Mouse (Mus musculus) testis, postnatal 10 days (tissue): ENCODE data around the gene Zfp827.

ENCODE experiments used
- DNase-seq: peaks from one replicate; pipeline ENCODE4 v3.0.0; 2021; ENCODE audit warnings: low spot score

The Zfp827 gene

DNA sequence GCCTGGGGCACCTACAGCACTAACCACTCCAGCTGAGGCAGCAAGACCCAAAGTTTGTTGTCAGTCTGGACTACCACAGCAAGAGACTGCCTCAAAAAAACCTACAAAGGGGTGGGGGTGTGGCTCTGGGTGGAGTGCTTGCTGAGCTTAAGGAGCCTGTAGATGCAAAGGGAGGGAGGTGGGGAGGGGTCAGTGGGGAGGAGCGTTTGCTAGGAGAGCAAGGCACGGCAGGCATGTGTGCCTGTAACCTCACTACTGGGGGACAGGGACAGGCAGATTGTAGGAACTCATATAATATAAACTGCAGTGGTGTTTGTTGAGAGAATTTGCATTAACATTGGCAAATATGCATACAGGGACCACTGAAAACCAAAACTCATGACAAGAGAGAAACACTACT lies 130.1 kb downstream of the Zfp827 start:
- DNase-seq, result no peak

DNA sequence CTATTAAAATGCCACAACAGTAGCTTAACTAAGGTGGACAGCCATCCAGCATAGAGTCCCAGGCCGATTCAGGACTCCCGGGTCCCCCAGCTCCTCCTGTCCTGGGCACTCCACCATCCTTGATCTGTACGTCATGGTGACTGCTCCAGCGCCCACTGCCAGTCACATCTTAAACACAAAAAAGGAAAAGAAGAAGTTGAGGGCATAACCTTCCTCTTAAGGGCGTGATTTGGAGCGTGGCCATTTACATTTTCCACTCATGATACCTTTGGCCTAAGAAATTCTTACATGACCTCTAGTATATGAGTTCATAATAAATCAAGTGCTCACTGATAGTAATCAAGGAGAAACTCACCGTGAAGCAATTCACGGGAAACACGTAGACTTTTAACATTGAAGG lies 131.2 kb downstream of the Zfp827 start:
- DNase-seq, result no peak

DNA sequence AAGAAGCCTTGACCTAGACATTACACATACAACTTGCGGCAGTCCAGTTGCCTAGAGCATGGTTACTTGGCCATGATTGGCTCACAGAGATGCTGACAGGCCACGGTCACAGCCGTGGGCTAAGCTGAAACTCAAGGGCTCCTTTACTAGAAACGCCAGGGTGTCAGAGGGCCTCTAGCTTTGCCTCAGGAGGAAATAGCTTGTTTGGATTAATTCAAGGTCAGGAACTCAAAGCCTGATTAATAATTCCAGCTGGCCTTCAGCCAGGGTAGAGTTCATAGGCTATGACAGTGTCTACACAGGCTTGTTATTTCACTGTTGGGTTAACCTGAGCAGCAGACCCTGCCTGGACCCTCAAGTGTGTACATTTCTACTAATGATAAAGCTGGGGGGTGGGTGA lies 132.1 kb downstream of the Zfp827 start:
- DNase-seq, result no peak

DNA sequence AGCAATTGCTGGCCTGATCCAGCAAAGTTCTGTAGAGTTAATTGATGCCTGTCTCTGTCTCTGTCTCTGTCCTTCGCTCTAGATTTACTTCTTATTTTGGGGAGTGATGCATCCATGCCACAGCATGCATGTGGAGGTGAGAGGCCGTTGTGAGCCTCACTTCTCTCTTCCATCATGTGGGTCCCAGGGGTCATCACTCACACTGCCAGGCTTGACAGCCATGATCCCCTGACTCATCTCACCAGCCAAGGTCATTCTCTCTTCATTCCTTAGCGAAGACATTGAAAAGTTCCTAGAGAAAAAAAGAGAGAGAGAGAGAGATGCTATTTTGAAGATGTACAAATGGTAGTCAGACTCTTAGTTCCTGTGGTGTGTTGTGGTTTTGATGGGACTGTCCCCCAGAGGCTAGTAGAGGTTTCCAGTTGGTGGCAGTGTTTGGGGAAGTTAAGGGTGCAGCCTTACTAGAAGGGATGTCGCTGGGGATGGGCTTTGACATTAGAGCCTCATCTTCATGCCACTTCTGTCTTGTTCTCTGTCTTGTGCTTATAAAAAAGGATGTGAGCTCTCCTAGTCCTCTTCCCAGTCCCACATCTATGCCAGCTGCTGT lies 133.0 kb downstream of the Zfp827 start:
- DNase-seq, result no peak

DNA sequence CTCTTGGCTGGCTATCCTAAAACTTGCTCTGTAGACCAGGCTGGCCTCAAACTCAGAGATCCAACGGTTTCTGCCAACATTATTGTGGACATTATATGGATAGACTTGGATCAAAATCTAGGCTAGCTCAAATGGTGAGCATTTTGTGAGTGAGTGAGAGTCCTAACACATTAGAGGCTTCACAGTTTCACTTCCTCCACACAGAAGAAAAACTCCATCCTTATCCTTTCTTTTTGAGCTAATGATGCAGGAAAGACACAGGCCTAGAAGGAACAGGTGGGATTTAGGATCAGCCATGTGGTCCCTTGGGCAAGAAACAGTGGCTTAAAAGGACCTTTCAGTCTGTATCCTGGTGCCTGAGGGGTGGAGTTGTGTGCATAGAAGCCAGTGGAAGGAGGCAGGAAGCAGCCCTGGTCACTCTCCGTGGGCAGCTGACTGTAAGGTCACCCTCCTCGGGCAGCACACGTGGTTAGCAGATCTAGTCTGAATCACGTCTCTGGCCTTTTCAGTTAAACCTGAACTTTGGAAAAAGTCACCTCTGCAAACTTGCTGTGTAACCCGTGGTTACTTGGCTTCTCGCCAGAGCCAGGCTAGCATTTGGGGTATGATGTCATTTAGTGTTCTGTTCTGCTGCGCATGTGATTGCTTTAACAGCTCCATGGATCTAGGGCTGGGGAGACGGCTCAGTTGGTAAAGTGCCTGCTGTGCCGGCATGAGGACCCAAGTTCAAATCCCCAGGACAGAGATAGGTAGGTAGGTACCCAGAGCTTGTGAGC lies 134.5 kb downstream of the Zfp827 start:
- DNase-seq, result peak; percentile 75

DNA sequence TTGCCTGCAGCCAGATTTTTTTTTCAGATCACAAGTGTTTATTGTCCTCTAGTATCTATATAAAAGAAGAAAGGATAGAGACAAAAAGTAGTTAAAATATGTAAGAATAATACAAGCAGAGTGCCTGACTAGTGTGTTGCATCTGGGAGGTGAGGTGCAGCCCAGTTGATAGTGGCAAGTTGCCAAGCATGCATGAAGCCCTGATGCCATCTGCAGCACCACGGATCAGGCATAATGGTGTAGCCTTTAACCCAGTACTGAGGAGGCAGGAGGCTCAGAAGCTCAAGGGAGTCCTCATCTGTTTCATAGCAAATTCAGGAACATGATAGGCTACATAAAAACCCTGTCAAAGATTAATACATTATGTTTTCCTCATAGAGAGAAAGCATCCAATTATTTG lies 136.1 kb downstream of the Zfp827 start:
- DNase-seq, result no peak

DNA sequence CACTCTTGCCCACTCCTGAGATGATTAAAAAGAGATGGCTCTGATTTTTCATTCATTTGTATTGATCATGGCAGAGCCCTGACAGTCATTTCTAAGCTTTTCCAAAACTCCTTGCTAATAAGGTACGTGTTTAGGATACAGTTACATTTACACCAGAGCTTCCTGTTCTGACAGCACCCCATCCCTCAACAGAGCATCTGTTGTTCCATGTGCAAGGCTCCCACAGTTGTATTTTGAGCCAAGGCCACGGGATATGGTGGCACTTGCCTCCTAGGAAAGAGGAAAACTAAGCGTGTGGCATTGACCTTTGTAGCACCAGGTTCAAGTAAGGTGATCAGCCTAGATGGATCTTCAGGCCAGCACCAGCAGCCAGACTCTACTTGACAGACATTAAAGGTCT lies 137.0 kb downstream of the Zfp827 start:
- DNase-seq, result no peak

DNA sequence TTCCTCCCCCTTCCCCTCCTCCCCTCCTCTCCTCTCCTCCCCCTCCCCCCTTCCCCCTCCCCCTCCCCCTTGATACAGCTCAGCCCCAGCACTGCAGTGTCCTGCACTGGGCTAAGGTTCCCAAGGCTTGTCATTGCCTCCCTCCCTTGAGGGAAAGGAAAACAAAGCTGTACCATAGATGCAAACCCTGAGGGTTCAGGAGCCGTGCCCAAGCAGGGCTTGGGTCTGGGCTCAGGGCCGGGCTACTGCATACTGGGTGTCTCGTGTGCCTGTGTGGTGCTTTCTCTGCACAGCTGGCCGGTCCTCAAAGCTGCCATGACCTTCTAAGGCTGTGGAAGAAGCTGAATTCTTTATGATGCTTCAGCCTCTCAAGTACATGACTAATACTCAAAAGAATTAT lies 145.4 kb downstream of the Zfp827 start:
- DNase-seq, result no peak

DNA sequence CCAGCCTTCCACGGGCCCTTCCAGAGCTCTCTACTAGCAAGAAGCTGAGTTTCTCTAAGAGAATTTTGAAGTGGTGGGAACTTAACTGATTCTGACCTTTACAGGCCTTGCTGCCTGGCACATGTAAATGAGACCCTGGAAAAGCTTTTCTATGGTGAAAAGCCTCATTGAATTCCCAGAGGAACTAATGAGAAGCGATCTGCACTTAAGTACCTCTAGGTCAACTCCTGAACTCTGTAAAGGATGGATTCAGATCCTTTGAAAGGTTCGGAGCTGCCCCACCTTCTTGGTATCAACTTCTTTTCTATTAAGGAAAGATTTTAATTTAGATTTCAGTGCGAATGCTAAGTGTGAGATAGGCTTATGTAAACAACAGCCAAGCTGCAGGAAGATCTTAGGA lies 147.8 kb downstream of the Zfp827 start:
- no peak for DNase-seq

DNA sequence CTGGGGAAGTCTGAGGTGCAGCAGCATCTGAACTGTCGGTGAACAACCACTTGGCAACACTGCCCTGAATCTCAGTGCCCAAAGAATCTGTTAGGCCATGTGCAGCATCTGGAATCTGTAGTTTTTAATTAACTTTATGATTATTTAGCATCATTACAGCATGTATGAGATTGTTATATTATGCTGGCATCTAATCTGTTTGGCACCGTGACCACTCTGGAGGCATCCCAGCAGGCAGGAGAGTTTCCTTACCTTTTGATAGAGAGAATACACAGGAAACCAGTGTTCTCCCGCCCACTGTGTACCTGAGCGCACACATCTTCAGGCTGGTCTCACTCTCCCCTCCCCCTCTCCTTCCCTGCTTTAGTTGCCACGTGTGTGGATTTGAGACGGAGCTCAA lies 151.4 kb downstream of the Zfp827 start:
- no peak for DNase-seq

DNA sequence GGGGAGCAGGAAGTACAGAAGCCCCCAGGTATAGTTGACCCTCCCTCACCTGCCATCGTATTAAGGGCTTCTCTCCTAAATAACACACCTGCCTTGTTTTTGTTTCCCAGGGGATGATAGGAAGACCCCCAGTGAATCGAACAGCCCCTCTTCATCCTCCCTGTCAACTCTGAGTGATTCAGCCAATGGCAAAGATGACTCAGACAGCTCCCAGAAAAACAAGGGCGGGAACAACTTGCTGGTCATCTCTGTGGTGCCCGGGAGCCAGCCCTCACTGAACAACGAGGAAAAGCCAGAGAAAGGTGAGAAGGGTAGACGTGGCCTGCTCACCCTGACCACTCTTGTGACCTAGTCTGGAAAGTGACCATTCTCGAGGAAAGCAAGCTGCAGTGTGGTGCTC lies 157.3 kb downstream of the Zfp827 start:
- DNase-seq, result no peak

DNA sequence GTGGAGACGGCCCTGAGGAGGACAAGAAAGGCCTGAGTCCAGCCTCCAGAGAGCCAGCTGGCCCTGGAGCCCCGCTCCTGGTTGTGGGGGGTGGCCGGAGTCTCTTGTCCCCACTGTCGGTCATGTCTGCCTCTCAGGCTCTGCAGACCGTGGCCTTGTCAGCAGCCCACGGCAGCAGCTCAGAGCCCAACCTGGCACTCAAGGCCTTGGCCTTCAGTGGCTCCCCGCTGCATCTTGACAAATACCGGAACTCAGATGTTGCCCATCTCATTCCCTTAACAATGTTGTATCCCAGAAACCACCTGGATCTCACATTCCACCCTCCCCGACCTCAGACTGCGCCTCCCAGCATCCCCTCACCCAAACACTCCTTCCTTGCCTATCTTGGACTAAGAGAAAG lies 161.8 kb downstream of the Zfp827 start:
- DNase-seq, result no peak

DNA sequence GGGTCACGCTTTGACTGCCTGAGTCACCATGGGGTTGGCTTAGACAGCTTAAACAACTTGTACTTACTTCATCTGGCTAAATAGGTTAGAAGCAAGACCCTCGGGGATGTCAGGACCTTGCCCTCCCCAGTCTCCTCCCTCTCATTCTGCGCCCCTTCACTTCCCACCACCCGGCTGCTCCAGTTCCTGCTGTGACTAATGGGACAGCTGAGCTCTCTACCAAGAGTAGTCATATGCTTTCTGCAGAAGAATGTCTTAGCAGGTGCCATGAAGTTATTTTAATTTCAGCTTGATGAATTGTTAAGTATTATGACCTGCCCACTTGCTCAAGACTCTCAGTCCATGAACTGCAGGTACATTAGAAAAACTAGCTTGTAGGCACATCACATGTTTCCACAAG lies 168.2 kb downstream of the Zfp827 start:
- DNase-seq, result no peak

DNA sequence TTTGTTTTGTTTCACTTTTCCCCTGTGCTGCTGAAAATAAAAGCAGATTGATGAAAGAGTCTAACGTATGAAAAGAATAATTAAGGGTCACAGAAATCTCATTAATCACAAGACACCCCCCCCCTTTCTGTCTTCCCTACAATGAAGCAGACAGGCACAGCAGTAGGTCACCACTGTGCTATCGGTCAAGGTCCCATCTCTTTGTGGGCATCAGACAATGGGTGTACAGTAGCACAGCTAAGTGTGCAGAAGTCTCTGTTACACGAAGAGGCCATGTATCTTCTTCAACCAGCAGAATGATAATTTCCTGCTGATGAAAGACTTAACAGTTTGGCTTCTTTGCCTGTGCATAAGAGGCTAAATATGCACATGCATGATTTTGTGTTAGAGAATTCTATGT lies 170.4 kb downstream of the Zfp827 start:
- DNase-seq, result no peak

DNA sequence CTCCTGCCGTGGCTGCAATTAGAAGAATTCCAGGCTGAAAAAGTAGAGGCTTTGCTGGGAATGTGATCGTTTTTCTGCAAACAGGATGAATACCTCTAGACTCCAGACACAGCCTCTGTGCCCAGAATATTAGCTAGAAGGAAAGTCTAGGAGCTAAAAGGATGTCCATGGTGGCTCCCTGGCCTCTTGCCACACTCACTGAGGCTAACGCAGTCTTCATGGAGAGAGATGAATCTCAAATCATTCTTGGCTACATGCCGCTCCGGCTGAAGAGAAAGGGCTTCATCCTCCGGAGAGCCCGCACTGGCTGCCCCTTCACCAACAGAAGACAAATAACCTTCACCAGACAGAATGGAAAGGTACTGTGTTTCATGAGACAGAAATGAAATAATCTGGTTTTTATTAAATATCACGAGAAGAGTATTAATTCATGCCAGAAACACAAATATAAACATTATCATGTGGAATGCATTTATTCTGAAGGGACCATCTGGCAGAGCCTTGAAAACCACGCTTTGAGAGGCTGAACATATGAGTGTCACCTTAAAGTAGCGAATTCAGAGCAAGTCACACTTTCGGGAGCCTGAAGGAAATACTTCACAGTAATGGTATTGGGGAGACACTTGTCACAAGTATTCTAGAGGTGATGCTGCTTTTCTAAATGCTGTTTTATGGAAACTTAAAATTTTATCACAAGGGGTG lies 173.4 kb downstream of the Zfp827 start:
- DNase-seq, result no peak

DNA sequence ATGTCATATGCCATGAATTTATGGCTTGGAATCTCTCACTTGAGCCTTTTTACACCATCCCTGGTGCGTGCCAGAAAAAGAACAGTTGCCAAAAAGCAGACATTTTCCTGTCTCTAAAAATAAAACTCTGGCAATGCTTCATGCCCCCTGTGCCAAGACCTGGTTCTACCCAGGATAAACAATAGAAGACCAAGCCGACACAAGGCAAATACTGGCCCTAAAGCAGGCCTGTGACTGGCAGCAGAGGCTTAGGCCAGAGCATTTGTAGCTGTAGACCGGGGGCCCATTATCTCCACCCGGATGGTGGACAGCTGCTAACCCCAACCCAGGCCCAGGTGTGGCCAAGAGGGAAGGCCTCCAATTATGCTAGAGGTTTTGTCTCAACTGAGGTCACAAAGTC lies 178.7 kb downstream of the Zfp827 start:
- DNase-seq, result no peak

DNA sequence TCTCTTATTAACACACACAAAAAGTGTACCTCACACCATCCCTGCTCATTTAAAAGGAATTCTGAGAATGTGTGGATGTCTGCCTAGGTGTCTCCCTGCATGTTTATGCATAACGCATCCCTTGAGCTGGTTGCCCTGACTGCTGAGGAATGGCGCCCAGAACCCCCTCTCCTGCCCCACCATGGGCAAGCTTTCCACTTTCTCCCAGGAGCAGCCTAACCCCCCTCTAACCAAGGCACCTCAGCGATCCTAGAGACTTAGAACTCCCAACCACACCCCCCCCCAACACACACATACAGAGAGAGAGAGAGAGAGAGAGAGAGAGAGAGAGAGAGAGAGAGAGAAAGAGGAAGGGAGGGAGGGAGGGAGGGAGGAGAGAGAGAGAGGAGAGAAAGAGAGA lies 179.9 kb downstream of the Zfp827 start:
- DNase-seq, result no peak

DNA sequence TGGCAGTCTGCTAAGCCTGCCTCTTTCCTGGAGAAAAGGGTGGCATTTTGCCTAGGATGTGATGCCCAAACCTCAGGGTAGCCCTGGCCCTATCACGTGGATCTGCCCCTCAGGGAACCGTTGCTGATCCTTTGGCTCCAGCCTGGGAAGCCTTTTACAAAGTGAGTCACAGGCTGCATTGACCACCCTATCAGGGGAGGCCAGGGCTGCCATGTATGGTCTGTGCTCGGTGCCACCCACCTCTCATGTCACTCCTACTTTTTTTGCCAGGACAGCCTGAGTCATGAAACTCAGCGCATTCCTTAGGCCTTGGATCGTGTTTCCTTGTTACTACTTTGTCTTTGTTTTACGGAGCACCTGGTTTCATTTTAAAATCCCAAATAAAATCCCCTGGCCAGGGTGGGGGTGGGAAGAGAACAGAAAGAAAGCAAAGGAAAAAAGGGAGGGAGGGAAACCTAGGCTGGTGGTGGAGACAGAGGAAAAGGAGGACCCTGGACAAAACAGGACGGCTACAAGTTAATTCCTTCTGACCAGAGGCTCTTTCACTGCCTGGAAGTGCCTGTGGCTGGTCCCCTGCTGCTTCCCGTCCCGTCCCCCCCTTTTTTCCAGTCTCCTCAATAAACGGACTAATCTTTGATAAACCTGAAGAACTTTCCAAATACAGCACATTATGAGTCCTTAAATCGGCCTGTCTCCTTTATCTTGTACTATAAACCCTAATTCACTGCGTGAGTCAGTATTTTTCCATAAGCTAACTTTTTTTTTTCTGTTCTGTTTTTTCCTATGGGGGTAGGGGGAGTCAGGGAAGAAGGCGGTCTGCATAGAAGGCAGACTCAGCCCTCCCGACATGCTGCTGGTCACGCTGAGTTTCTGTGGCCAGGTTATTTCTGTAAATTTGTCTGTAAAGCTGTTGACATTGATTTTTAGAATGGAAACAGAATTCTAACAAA lies 180.7 kb downstream of the Zfp827 start:
- DNase-seq, result no peak

DNA sequence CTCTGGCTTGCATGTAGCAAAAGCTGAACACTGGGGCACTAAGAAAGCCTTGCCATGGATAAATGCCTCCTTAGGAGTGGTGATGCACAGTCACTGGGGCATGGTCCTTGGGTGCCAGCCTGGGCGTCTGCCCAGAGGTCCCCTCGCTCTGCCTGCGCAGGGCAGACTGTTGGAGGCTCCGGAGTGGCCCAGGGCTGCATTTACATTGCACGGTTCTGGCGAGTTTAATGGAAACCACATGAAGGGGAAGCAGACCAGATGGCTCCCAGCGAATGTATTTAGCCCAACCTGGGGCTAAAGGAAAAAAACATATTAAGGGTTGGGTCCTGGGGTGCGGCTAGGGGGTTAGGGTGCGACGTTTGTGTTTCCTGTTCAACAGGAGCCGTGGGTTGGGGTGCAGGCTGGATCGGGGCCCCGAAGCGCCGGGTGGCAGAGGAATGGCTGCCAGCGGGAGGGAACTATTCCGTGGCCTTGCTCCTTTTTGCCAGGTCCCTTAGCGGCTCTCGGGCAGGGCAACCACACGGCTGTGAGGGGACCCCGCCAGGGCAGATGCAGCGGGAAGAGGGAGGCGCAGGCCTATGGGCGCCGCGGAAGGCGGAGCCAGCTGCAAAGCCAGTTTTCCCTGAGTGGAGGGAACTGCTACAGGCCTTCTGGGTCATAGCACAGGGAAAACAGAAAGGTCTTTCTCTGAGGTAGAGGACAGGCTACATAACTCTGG lies 181.6 kb downstream of the Zfp827 start:
- DNase-seq, result peak; percentile 63

DNA sequence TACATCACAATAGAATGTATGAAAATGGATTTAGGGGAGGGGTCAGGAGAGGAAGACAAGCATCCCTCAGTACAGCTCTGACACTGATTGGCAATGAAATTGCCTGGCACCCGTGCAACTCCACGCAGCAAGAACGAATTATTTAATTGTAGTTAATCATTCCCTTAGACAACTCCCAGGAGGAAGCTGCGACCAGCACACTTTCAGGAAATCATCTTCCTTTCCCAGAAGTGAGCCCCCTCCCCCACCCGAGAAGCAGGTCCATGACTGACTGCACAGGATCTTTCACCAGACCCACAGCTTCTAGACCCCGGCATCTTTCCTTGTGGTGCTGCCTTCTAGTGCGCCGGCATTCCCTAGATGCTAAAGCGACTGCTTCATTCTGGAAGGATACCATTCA lies 183.4 kb downstream of the Zfp827 start:
- no peak for DNase-seq

DNA sequence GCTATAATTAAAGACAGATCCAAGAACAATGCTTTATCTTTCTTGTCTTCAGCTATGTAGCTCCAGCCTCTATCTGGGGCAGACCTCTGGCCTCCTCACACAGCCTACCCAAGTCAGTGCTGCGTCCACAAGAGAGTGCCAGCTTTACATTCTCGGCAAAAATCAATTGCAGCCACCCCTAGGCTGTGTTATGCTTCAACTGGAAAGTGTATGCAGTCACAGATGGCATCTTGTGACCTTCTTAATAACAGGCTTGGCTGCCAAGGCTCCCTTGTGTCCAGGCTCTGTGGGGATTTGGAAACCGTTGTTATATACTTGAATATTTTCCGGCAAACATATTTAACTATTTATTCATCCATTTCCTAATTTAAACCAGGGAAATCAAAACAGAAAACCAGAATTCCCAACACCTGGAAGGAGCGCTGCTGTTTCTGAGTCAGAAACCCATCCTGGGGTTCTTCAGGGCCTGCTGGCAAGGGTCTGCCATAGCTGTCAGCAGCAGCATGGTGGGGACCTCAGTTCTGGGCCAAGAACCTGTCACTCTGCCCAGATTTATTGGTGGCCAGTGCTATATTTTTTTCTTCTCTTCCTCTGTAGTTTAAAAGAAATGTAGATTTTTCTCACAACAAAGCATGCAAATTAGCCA lies 194.0 kb downstream of the Zfp827 start:
- DNase-seq, result no peak
